In genomic region chr9:43700226-43700579, GRCm38 (mm10) we compare ENCODE assay signal across 19 mouse cellular contexts. TPM values are rescaled to one million over a fixed set of nuclear protein-coding genes. Genes with fewer than 3 reads are reported as not detected.
DNase-seq lines count a peak whose midpoint lies in the region; ATAC-seq lines count a peak whose summit lies in the region.
"Had no signal": no experiment of that assay in that cellular context is flagged by ENCODE, and none has a peak within 500 bp of the region (broad histone marks: within the 10 kb centered on the region; RNA-seq: fewer than 3 reads in every experiment).

No protein-coding gene starts in this region.

- no peaks in the 10 kb centered on the region for H3K36me3 ChIP-seq in forebrain, embryonic 14.5 days (ENCODE audit: control insufficient read depth, insufficient read depth, low read length)
- H3K36me3 ChIP-seq in hindbrain, embryonic 14.5 days (replicated peaks; ENCODE audit: control insufficient read depth, insufficient read depth), result no peaks in the 10 kb centered on the region
- no peaks in the 10 kb centered on the region for H3K36me3 ChIP-seq in neural tube, embryonic 12.5 days
- H3K36me3 ChIP-seq: embryonic facial prominence, embryonic 13.5 days; heart, embryonic 10.5 days; limb, embryonic 13.5 days had no signal

- H3K9ac ChIP-seq in forebrain, embryonic 14.5 days (ENCODE audit: low read length), result no peak overlapping the region
- H3K9ac ChIP-seq in hindbrain, embryonic 14.5 days, result no peak overlapping the region
- H3K9ac ChIP-seq in neural tube, embryonic 12.5 days, result no peak overlapping the region
- H3K9ac ChIP-seq: embryonic facial prominence, embryonic 13.5 days; limb, embryonic 13.5 days; liver, embryonic 14.5 days had no signal

- 47% methylated on average over 3 of the region's 3 CpGs for WGBS in forebrain, embryonic 14.5 days
- WGBS in hindbrain, embryonic 14.5 days, result 45% methylated on average over 3 of the region's 3 CpGs
- 71% methylated on average over 3 of the region's 3 CpGs for WGBS in neural tube, embryonic 12.5 days

- H3K4me1 ChIP-seq in forebrain, embryonic 14.5 days (ENCODE audit: control insufficient read depth, insufficient read depth, low read length), result peaks cover 3% of the 10 kb centered on the region; the same call in 1 of the 2 replicates
- peaks cover 23% of the 10 kb centered on the region for H3K4me1 ChIP-seq in hindbrain, embryonic 14.5 days (replicated peaks; ENCODE audit: control insufficient read depth, insufficient read depth, low read length)
- H3K4me1 ChIP-seq in neural tube, embryonic 12.5 days, result peaks cover 15% of the 10 kb centered on the region
- H3K4me1 ChIP-seq: embryonic facial prominence, embryonic 13.5 days; heart, embryonic 10.5 days; limb, embryonic 13.5 days had no signal

- no peak overlapping the region for H3K4me3 ChIP-seq in forebrain, embryonic 14.5 days (ENCODE audit: low read depth, low read length)
- H3K4me3 ChIP-seq in hindbrain, embryonic 14.5 days (replicated peaks; ENCODE audit: low read length), result no peak overlapping the region
- H3K4me3 ChIP-seq in neural tube, embryonic 12.5 days, result no peak overlapping the region
- H3K4me3 ChIP-seq: embryonic facial prominence, embryonic 13.5 days; heart, embryonic 10.5 days; limb, embryonic 13.5 days; myocyte had no signal

- peak overlapping the region; percentile 49 for H3K27ac ChIP-seq in forebrain, embryonic 14.5 days (ENCODE audit: low read depth, low read length)
- H3K27ac ChIP-seq in hindbrain, embryonic 14.5 days, result peak overlapping the region; percentile 53; the same call in 1 of the 2 replicates
- peak overlapping the region; percentile 64; the same call in 1 of the 2 replicates for H3K27ac ChIP-seq in neural tube, embryonic 12.5 days
- H3K27ac ChIP-seq: embryonic facial prominence, embryonic 13.5 days; heart, embryonic 10.5 days; limb, embryonic 13.5 days; liver, embryonic 14.5 days; stomach, postnatal 0 days had no signal

- peak; percentile 29 for DNase-seq in layer of hippocampus, adult 9-11 months
- DNase-seq in layer of hippocampus, postnatal 36 days, result no peak
- peak; percentile 91 for DNase-seq in forebrain, embryonic 14.5 days (ENCODE audit: low spot score)
- no peak for DNase-seq in hindbrain, embryonic 14.5 days (ENCODE audit: low spot score)
- no peak for DNase-seq in kidney, postnatal 36 days
- no peak for DNase-seq in gastrocnemius, postnatal 36 days
- DNase-seq in left cerebral cortex, adult 18-20 months (ENCODE audit: low spot score in 2 of 2), result no peak
- DNase-seq: adrenal gland, adult 2 months; cerebellum, adult 2 months; heart, postnatal 10 days; kidney, adult 9 months; right cerebral cortex, postnatal 25 days had no signal

- H3K4me2 ChIP-seq in forebrain, embryonic 14.5 days (ENCODE audit: low read length), result no peak overlapping the region
- H3K4me2 ChIP-seq in hindbrain, embryonic 14.5 days (replicated peaks), result no peak overlapping the region
- H3K4me2 ChIP-seq in neural tube, embryonic 12.5 days (replicated peaks), result no peak overlapping the region
- H3K4me2 ChIP-seq: embryonic facial prominence, embryonic 13.5 days; limb, embryonic 13.5 days had no signal

- no peaks in the 10 kb centered on the region for H3K9me3 ChIP-seq in forebrain, embryonic 14.5 days (replicated peaks; ENCODE audit: control insufficient read depth, low read length)
- no peaks in the 10 kb centered on the region for H3K9me3 ChIP-seq in hindbrain, embryonic 14.5 days (ENCODE audit: control insufficient read depth, low read length)
- H3K9me3 ChIP-seq in neural tube, embryonic 12.5 days, result no peaks in the 10 kb centered on the region
- H3K9me3 ChIP-seq: embryonic facial prominence, embryonic 13.5 days; heart, embryonic 10.5 days; limb, embryonic 13.5 days had no signal

- intact Hi-C loops in gastrocnemius, postnatal 36 days (cut with DNase I), result no loop called here

- ATAC-seq in forebrain, embryonic 14.5 days, result peak; percentile 81
- peak; percentile 37; the same call in 1 of the 2 replicates for ATAC-seq in hindbrain, embryonic 14.5 days (ENCODE audit: low FRiP score)
- ATAC-seq in neural tube, embryonic 12.5 days (ENCODE audit: low FRiP score, low read depth), result no peak; the same call in 1 of the 2 replicates

- H3K27me3 ChIP-seq in forebrain, embryonic 14.5 days (replicated peaks; ENCODE audit: control insufficient read depth, insufficient read depth, low read length), result no peaks in the 10 kb centered on the region
- H3K27me3 ChIP-seq in hindbrain, embryonic 14.5 days (ENCODE audit: control insufficient read depth, insufficient read depth, low read length), result no peaks in the 10 kb centered on the region
- H3K27me3 ChIP-seq in neural tube, embryonic 12.5 days (replicated peaks), result no peaks in the 10 kb centered on the region
- H3K27me3 ChIP-seq: embryonic facial prominence, embryonic 13.5 days; limb, embryonic 13.5 days had no signal

RNA-seq across cellular contexts. Expression of gene Nectin1, which starts 43.6 kb away (rescaled TPM):
- total RNA-seq in layer of hippocampus, postnatal 36 days (2021), result 10 to 100 TPM; 73.5 to 75.3 TPM
- 8.5 and 10.8 TPM in 2 replicates for polyA plus RNA-seq in forebrain, embryonic 14.5 days (2014; fragmentation: Nextera tagmentation; extraction: Ambion mirVana)
- 18.0 and 18.9 TPM in 2 replicates for polyA plus RNA-seq in hindbrain, embryonic 14.5 days (2014; fragmentation: Nextera tagmentation; extraction: Ambion mirVana)
- 15.2 and 15.5 TPM in 2 replicates for polyA plus RNA-seq in neural tube, embryonic 12.5 days (2016; fragmentation: Nextera tagmentation; extraction: Ambion mirVana)
- total RNA-seq in gastrocnemius, postnatal 36 days (2021), result 1 to 10 TPM; 1.8 to 2.3 TPM
- 10 to 100 TPM; 91.6 to 92.4 TPM for total RNA-seq in left cerebral cortex, adult 18-20 months (2021)

Comparison
In these comparisons a context has a peak if more than half of its experiments do, and no peak if none do; other contexts are left out.
1. DNase-seq: peak in layer of hippocampus, adult 9-11 months (single experiment) and forebrain, embryonic 14.5 days (single experiment); none in layer of hippocampus, postnatal 36 days (0 of 2), hindbrain, embryonic 14.5 days (single experiment), kidney, postnatal 36 days (0 of 2), gastrocnemius, postnatal 36 days (0 of 2) and left cerebral cortex, adult 18-20 months (0 of 2).
2. RNA of gene Nectin1, which starts 43.6 kb away (total RNA-seq): 91.6 to 92.4 TPM in left cerebral cortex, adult 18-20 months and 73.5 to 75.3 TPM in layer of hippocampus, postnatal 36 days; 1.8 to 2.3 TPM in gastrocnemius, postnatal 36 days; every median in the first group is over 10 times any median in the second.
3. Peak in every context shown above with its lines, with median percentiles within 50 percentile points of each other: H3K27ac ChIP-seq.